Mouse (Mus musculus) cerebellum, adult (tissue): ENCODE measurements around the gene Cstad.

Experiments used
- ATAC-seq: cut with Nextera tagmentation; 2 replicates; pipeline ENCODE4 v1.9.2; 2017; ENCODE audit warnings: mild to moderate bottlenecking, moderate library complexity, mixed read lengths; ENCODE audit not compliant: insufficient number of reproducible peaks, low FRiP score, low TSS enrichment

Cstad gene

GRCm38 (mm10) chr2:30626058-30626675, 31.3 kb downstream of the Cstad start:
- no peak for ATAC-seq

- no peak for ATAC-seq
Observed at GRCm38 (mm10) chr2:30627338-30627737, 32.5 kb downstream of the Cstad start.

GRCm38 (mm10) chr2:30628374-30628773, 33.5 kb downstream of the Cstad start:
- ATAC-seq, result no peak

- no peak for ATAC-seq
Observed at GRCm38 (mm10) chr2:30629038-30629761, 34.4 kb downstream of the Cstad start.

- ATAC-seq, result no peak
Observed at GRCm38 (mm10) chr2:30629860-30630259, 35.0 kb downstream of the Cstad start.

- no peak for ATAC-seq
Observed at GRCm38 (mm10) chr2:30636266-30636671, 41.4 kb downstream of the Cstad start.

- no peak for ATAC-seq
Observed at GRCm38 (mm10) chr2:30637991-30638390, 43.2 kb downstream of the Cstad start.

- no peak for ATAC-seq
Observed at GRCm38 (mm10) chr2:30640021-30640481, 45.2 kb downstream of the Cstad start.

- no peak for ATAC-seq
Observed at GRCm38 (mm10) chr2:30642810-30643209, 48.0 kb downstream of the Cstad start.

- ATAC-seq, result no peak
Observed at GRCm38 (mm10) chr2:30643422-30643821, 48.6 kb downstream of the Cstad start.

- ATAC-seq, result no peak
Observed at GRCm38 (mm10) chr2:30646833-30647232, 52.0 kb downstream of the Cstad start.

GRCm38 (mm10) chr2:30647303-30647881, 52.6 kb downstream of the Cstad start:
- no peak for ATAC-seq

GRCm38 (mm10) chr2:30647882-30648494, 53.1 kb downstream of the Cstad start:
- no peak for ATAC-seq

- ATAC-seq, result no peak
Observed at GRCm38 (mm10) chr2:30650249-30650648, 55.4 kb downstream of the Cstad start.

- ATAC-seq, result no peak
Observed at GRCm38 (mm10) chr2:30651831-30652230, 57.0 kb downstream of the Cstad start.

- ATAC-seq, result no peak
Observed at GRCm38 (mm10) chr2:30652581-30653037, 57.8 kb downstream of the Cstad start.

GRCm38 (mm10) chr2:30653046-30653445, 58.2 kb downstream of the Cstad start:
- ATAC-seq, result no peak

- no peak for ATAC-seq
Observed at GRCm38 (mm10) chr2:30654158-30654557, 59.3 kb downstream of the Cstad start.

- no peak for ATAC-seq
Observed at GRCm38 (mm10) chr2:30654582-30654981, 59.7 kb downstream of the Cstad start.

- no peak for ATAC-seq
Observed at GRCm38 (mm10) chr2:30655746-30656145, 60.9 kb downstream of the Cstad start.
